Mouse (Mus musculus): Measurements from ENCODE around the gene 1700008P02Rik. TPM values are rescaled to one million over a fixed set of nuclear protein-coding genes. Genes with fewer than 3 reads are reported as not detected.
"Not testable (repeated sequence)": the region's sequence is repeated elsewhere in the genome, so short reads cannot be mapped to it uniquely, and the experiment has no call there.

The 1700008P02Rik gene
- not detected for total RNA-seq (2021)
- long read RNA-seq, experiment 1 = 0 reads
- long read RNA-seq, experiment 2 = 0 reads

DNA sequence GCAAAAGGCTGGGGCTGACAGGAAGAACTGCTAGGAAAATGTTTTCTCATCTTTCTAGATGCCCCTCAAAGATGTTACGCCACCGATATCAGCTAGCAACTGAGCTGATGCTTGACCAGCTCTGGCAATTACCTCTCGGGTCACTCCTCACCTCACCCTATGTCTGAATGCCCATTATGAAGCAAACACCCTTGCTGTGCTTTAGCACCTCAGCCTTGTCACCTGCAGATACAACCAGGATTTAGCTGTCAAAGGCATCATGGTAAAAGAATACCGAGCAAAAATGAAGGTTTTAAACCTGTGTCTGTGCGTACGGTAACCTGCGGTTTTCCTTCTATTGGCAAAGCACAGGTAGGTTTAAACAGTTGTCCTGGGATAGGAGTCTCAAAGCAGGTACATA, at the start of gene 1700008P02Rik:
1700008P02Rik (minus strand) TSS at position 101 of the 400 bp plus-strand sequence.
- no peak for DNase-seq (ENCODE audit: low spot score in 2 of 2)

GRCm38 (mm10) chr3:6649411-6649810, 29.2 kb upstream of the 1700008P02Rik start:
- DNase-seq (ENCODE audit: low spot score in 2 of 2) = no peak

- not testable (repeated sequence) for DNase-seq (ENCODE audit: low spot score in 2 of 2)
Observed at GRCm38 (mm10) chr3:6638151-6638550, 17.9 kb upstream of the 1700008P02Rik start.

DNA sequence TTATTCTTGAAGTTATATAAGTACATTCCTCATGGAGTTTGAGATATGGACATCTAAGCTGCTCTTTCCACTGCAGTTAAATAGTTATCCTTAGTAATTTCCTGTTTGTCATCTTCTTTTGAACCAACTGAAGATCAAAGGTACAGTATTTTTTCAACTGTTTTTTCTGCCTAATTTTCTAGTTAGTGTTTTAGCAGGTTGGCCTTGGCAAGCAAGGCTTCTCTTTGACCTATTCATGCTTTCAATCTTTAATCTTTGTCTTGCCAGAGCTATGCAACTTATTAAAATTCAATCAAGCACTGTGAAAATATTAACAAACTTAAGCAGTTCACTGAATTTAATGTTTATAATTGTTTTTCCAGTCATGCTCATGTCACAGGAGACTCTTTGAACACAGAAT, 14.0 kb upstream of the 1700008P02Rik start:
- no peak for DNase-seq (ENCODE audit: low spot score in 2 of 2)

- DNase-seq (ENCODE audit: low spot score in 2 of 2) = no peak
Observed at GRCm38 (mm10) chr3:6617881-6618280, 2.4 kb downstream of the 1700008P02Rik start.
